Mouse (Mus musculus) intestine, postnatal 0 days (tissue): Measurements from ENCODE around the gene Clps. TPM values are rescaled to one million over a fixed set of nuclear protein-coding genes. Genes with fewer than 3 reads are reported as not detected.

Experiments used
- ATAC-seq: fragments of 200-750 bp; cut with Nextera tagmentation; 2 replicates; pipeline ENCODE4 v1.8.0; 2017; ENCODE audit warnings: mild to moderate bottlenecking, moderate TSS enrichment, moderate library complexity
- H3K27ac ChIP-seq: fragments of 300-500 bp; sonication (generic); 2 replicates; pipeline ENCODE4 v1.5.1; 2014; ENCODE audit warnings: mild to moderate bottlenecking, low read depth, low read length, moderate library complexity
- H3K27me3 ChIP-seq: fragments of 300-500 bp; sonication (generic); replicated peaks from 2 replicates; pipeline ENCODE4 v1.6.1; 2014; ENCODE audit warnings: low read length, mixed read lengths; ENCODE audit not compliant: control insufficient read depth, insufficient read depth
- H3K36me3 ChIP-seq: fragments of 300-500 bp; sonication (generic); 2 replicates; pipeline ENCODE4 v1.6.1; 2014; ENCODE audit warnings: mild to moderate bottlenecking, moderate library complexity; ENCODE audit not compliant: control insufficient read depth, insufficient read depth
- H3K4me1 ChIP-seq: fragments of 300-500 bp; sonication (generic); replicated peaks from 2 replicates; pipeline ENCODE4 v1.6.1; 2014; ENCODE audit warnings: antibody characterized with exemption, low read length, mixed read lengths; ENCODE audit not compliant: control insufficient read depth, insufficient read depth
- H3K4me2 ChIP-seq: fragments of 300-500 bp; sonication (generic); replicated peaks from 2 replicates; pipeline ENCODE4 v1.6.1; 2014; ENCODE audit warnings: low read depth, mild to moderate bottlenecking, moderate library complexity
- H3K4me3 ChIP-seq: fragments of 300-500 bp; sonication (generic); 2 replicates; pipeline ENCODE4 v1.5.1; 2014; ENCODE audit warnings: low read depth, low read length
- H3K9ac ChIP-seq: fragments of 300-500 bp; sonication (generic); 2 replicates; pipeline ENCODE4 v1.6.1; 2014; ENCODE audit warnings: mild to moderate bottlenecking, low read depth, low read length
- H3K9me3 ChIP-seq: fragments of 300-500 bp; sonication (generic); 2 replicates; pipeline ENCODE4 v1.6.1; 2016; ENCODE audit warnings: mixed run types; ENCODE audit not compliant: control insufficient read depth
- CTCF ChIP-seq: sonication (generic); IDR thresholded peaks from 2 replicates; pipeline ENCODE4 v1.5.1; 2016; ENCODE audit warnings: low read depth, mild to moderate bottlenecking, control low read depth, antibody characterized with exemption, moderate library complexity
- WGBS: fragments of 180-500 bp; shearing (Covaris S2); extraction: QIAGEN DNeasy Blood & Tissue Kit; methylation state at CpG from one replicate; pipeline ENCODE4 v1.1.7; 2014; 5-methylcytosine and 5-hydroxymethylcytosine counted together
- polyA plus RNA-seq: library from polyadenylated mRNA; unstranded; fragments of >200 nt; fragmentation: Nextera tagmentation; extraction: Ambion mirVana; gene quantifications from 2 replicates; pipeline ENCODE4 v1.2.1, GENCODE M21; 2015

The Clps gene
- polyA plus RNA-seq, 1 experiment from 2014 or later: 104 TPM

- Histone ChIP-seq H3K27ac (no peak overlapping the region), H3K4me2 (no peak overlapping the region), H3K4me3 (no peak overlapping the region), H3K9ac (no peak overlapping the region), H3K36me3 (no peaks in the 10 kb centered on the region), H3K27me3 (no peaks in the 10 kb centered on the region), H3K4me1 (no peaks in the 10 kb centered on the region), H3K9me3 (no peaks in the 10 kb centered on the region)
- ATAC-seq: no peak
- 59% methylated on average over 11 of the region's 11 CpGs for WGBS
- no peak for TF ChIP-seq CTCF
These were observed 12.0 kb downstream of the Clps start for GRCm38 (mm10) chr17:28548550-28548949.

- Histone ChIP-seq H3K4me1 (no peaks in the 10 kb centered on the region), H3K9me3 (no peaks in the 10 kb centered on the region), H3K27me3 (no peaks in the 10 kb centered on the region), H3K36me3 (no peaks in the 10 kb centered on the region), H3K4me3 (no peak overlapping the region), H3K9ac (no peak overlapping the region), H3K27ac (no peak overlapping the region), H3K4me2 (no peak overlapping the region)
- no peak for ATAC-seq
- TF ChIP-seq CTCF: no peak
- WGBS: 86% methylated on average over 1 of the region's 1 CpGs
These were observed 13.6 kb downstream of the Clps start for GRCm38 (mm10) chr17:28546925-28547324.

GRCm38 (mm10) chr17:28537881-28538280 is 22.7 kb downstream of the Clps start:
- no peak overlapping the region for H3K27ac ChIP-seq
- WGBS: 48% methylated on average over 12 of the region's 12 CpGs
- H3K9me3 ChIP-seq: no peaks in the 10 kb centered on the region
- no peaks in the 10 kb centered on the region for H3K27me3 ChIP-seq
- no peaks in the 10 kb centered on the region for H3K4me1 ChIP-seq
- no peak for ATAC-seq
- TF ChIP-seq CTCF: peak; percentile 37
- H3K36me3 ChIP-seq: no peaks in the 10 kb centered on the region
- H3K4me2 ChIP-seq: no peak overlapping the region
- H3K9ac ChIP-seq: no peak overlapping the region
- no peak overlapping the region for H3K4me3 ChIP-seq

GRCm38 (mm10) chr17:28533327-28533726 is 27.2 kb downstream of the Clps start:
- no peak for ATAC-seq
- Histone ChIP-seq H3K27ac (no peak overlapping the region), H3K27me3 (no peaks in the 10 kb centered on the region), H3K4me1 (no peaks in the 10 kb centered on the region), H3K4me3 (no peak overlapping the region), H3K4me2 (no peak overlapping the region), H3K9me3 (no peaks in the 10 kb centered on the region), H3K9ac (no peak overlapping the region), H3K36me3 (no peaks in the 10 kb centered on the region)
- WGBS: 87% methylated on average over 13 of the region's 13 CpGs
- no peak for TF ChIP-seq CTCF

- H3K27me3 ChIP-seq: no peaks in the 10 kb centered on the region
- TF ChIP-seq CTCF: no peak
- no peaks in the 10 kb centered on the region; the same call in 1 of the 2 replicates for H3K4me1 ChIP-seq
- H3K9me3 ChIP-seq: no peaks in the 10 kb centered on the region
- 81% methylated on average over 7 of the region's 7 CpGs for WGBS
- H3K27ac ChIP-seq: no peak overlapping the region
- no peak overlapping the region for H3K9ac ChIP-seq
- no peak for ATAC-seq
- no peaks in the 10 kb centered on the region for H3K36me3 ChIP-seq
- no peak overlapping the region for H3K4me3 ChIP-seq
- H3K4me2 ChIP-seq: no peak overlapping the region
These were observed 28.0 kb downstream of the Clps start for GRCm38 (mm10) chr17:28532557-28532956.

- Histone ChIP-seq H3K4me1 (no peaks in the 10 kb centered on the region; the same call in 1 of the 2 replicates), H3K36me3 (no peaks in the 10 kb centered on the region), H3K4me2 (0 out of 2 replicates have a peak overlapping the region, but pooled peaks have one; percentile 1), H3K27ac (no peak overlapping the region), H3K4me3 (no peak overlapping the region), H3K9ac (no peak overlapping the region), H3K27me3 (no peaks in the 10 kb centered on the region), H3K9me3 (no peaks in the 10 kb centered on the region)
- WGBS: 15% methylated on average over 18 of the region's 18 CpGs
- no peak for TF ChIP-seq CTCF
- ATAC-seq: 0 out of 2 replicates have a peak, but pooled peaks have one; percentile 48
These were observed 28.6 kb downstream of the Clps start for GRCm38 (mm10) chr17:28531946-28532345.

GRCm38 (mm10) chr17:28530506-28530905 is 30.1 kb downstream of the Clps start, which contains the start of gene Armc12:
Armc12 (plus strand) TSS chr17:28530806.
- no peak within 1 kb of the TSS for H3K9ac ChIP-seq
- 92% methylated on average over 6 of the region's 6 CpGs for WGBS
- ATAC-seq: no peak
- H3K9me3 ChIP-seq: no peaks in the 10 kb centered on the region
- no peak within 1 kb of the TSS for H3K4me3 ChIP-seq
- TF ChIP-seq CTCF: no peak
- no peak within 1 kb of the TSS for H3K4me2 ChIP-seq
- H3K36me3 ChIP-seq: no peaks in the 10 kb centered on the region
- H3K4me1 ChIP-seq: no peaks in the 10 kb centered on the region; the same call in 1 of the 2 replicates
- H3K27me3 ChIP-seq: no peaks in the 10 kb centered on the region
- no peak within 1 kb of the TSS for H3K27ac ChIP-seq
